Mouse (Mus musculus) liver, embryonic 14.5 days (tissue): Measurements from ENCODE around the gene Syt6. TPM values are rescaled to one million over a fixed set of nuclear protein-coding genes. Genes with fewer than 3 reads are reported as not detected.

Experiments used
- ATAC-seq: fragments of 200-750 bp; cut with Nextera tagmentation; 2 replicates; pipeline ENCODE4 v1.8.0; 2017; ENCODE audit warnings: moderate number of reproducible peaks, mild to moderate bottlenecking, moderate library complexity; ENCODE audit not compliant: insufficient read depth
- DNase-seq, 3 experiments: peaks; one replicate each; pipeline ENCODE4 v3.0.0-alpha.2; 2012 to 2013; ENCODE audit warnings: low read depth in 3 of 3, low spot score in 3 of 3
- H3K27ac ChIP-seq: fragments of 300-500 bp; sonication (generic); 2 replicates; pipeline ENCODE4 v1.5.1; 2014; ENCODE audit warnings: moderate library complexity, mild to moderate bottlenecking, control low read depth, inconsistent platforms
- H3K27me3 ChIP-seq: fragments of 300-500 bp; sonication (generic); 2 replicates; pipeline ENCODE4 v1.6.1; 2014; ENCODE audit warnings: mild to moderate bottlenecking, low read length, moderate library complexity; ENCODE audit not compliant: control insufficient read depth, insufficient read depth
- H3K36me3 ChIP-seq: fragments of 300-500 bp; sonication (generic); replicated peaks from 2 replicates; pipeline ENCODE4 v1.6.1; 2014; ENCODE audit warnings: low read depth; ENCODE audit not compliant: control insufficient read depth, insufficient read depth
- H3K4me1 ChIP-seq, 2 experiments: fragments of 200-500 bp in 1 of 2; fragments of 300-500 bp in 1 of 2; sonication (generic) in 1 of 2; replicated peaks; 2 replicates each; pipeline ENCODE4 v1.6.1; 2012 to 2014; ENCODE audit warnings: antibody characterized with exemption in 1 of 2, inconsistent platforms in 1 of 2, low read length in 1 of 2; ENCODE audit not compliant: control insufficient read depth in 2 of 2, insufficient read depth in 2 of 2
- H3K4me2 ChIP-seq: fragments of 300-500 bp; sonication (generic); 2 replicates; pipeline ENCODE4 v1.6.1; 2014; ENCODE audit warnings: low read depth, mild to moderate bottlenecking, control low read depth, moderate library complexity
- H3K4me3 ChIP-seq, 2 experiments: fragments of 200-500 bp in 1 of 2; fragments of 300-500 bp in 1 of 2; sonication (generic) in 1 of 2; 2 replicates each; pipeline ENCODE4 v1.5.1; 2012 to 2014; ENCODE audit warnings: low read depth in 2 of 2, low read length in 2 of 2, mild to moderate bottlenecking in 2 of 2, control low read depth in 1 of 2, inconsistent platforms in 1 of 2, moderate library complexity in 1 of 2; ENCODE audit not compliant: insufficient read depth in 1 of 2
- H3K9ac ChIP-seq: fragments of 300-500 bp; sonication (generic); replicated peaks from 2 replicates; pipeline ENCODE4 v1.6.1; 2014; ENCODE audit warnings: mild to moderate bottlenecking, control low read depth, moderate library complexity
- H3K9me3 ChIP-seq: fragments of 300-500 bp; sonication (generic); 2 replicates; pipeline ENCODE4 v1.6.1; 2016; ENCODE audit warnings: low read length, mixed read lengths; ENCODE audit not compliant: control insufficient read depth
- CTCF ChIP-seq: IDR thresholded peaks from 2 replicates; pipeline ENCODE4 v1.5.1; 2016; ENCODE audit warnings: antibody characterized with exemption, low read depth, control low read depth
- EP300 ChIP-seq: IDR thresholded peaks from 2 replicates; pipeline ENCODE4 v1.6.1; 2016; ENCODE audit warnings: antibody characterized with exemption, low read depth
- WGBS: fragments of 180-500 bp; shearing (Covaris S2); extraction: QIAGEN DNeasy Blood & Tissue Kit; methylation state at CpG from one replicate; pipeline ENCODE4 v1.1.7; 2014; ENCODE audit not compliant: insufficient replicate concordance; 5-methylcytosine and 5-hydroxymethylcytosine counted together
- polyA plus RNA-seq, 2 experiments: library from polyadenylated mRNA; depleted of rRNA in 1 of 2; stranded (reverse) in 1 of 2; unstranded in 1 of 2; fragments of >200 nt; fragmentation: Nextera tagmentation in 1 of 2; extraction: Ambion mirVana in 1 of 2; gene quantifications; 2 replicates each; pipeline versions ENCODE4 v1.2.1 to v1.2.3; 2012 to 2014

Syt6 gene
- polyA plus RNA-seq, 2 experiments = 0.01 TPM; not detected in 1

- 52% methylated on average over 11 of the region's 11 CpGs for WGBS
- H3K4me3 ChIP-seq = no peak overlapping the region
- H3K36me3 ChIP-seq = no peaks in the 10 kb centered on the region
- ATAC-seq = no peak
- no peaks in the 10 kb centered on the region for H3K4me1 ChIP-seq
- H3K4me2 ChIP-seq = no peak overlapping the region
- H3K9ac ChIP-seq = no peak overlapping the region
- no peaks in the 10 kb centered on the region for H3K27me3 ChIP-seq
- H3K9me3 ChIP-seq = no peaks in the 10 kb centered on the region
- TF ChIP-seq EP300 = no peak
- no peak for TF ChIP-seq CTCF
- no peak overlapping the region for H3K27ac ChIP-seq
- no peak for DNase-seq
Observed at GRCm38 (mm10) chr3:103620101-103620500, 45.1 kb downstream of the Syt6 start.

GRCm38 (mm10) chr3:103623893-103624470 lies 49.0 kb downstream of the Syt6 start:
- H3K36me3 ChIP-seq = no peaks in the 10 kb centered on the region
- DNase-seq = no peak

GRCm38 (mm10) chr3:103624591-103625051 lies 49.6 kb downstream of the Syt6 start:
- H3K27me3 ChIP-seq = no peaks in the 10 kb centered on the region
- no peak overlapping the region for H3K27ac ChIP-seq
- no peaks in the 10 kb centered on the region for H3K9me3 ChIP-seq
- 50% methylated on average over 5 of the region's 5 CpGs for WGBS
- DNase-seq (no peak), ATAC-seq (no peak)
- H3K4me1 ChIP-seq = no peaks in the 10 kb centered on the region
- H3K4me2 ChIP-seq = no peak overlapping the region
- TF ChIP-seq EP300 (no peak), CTCF (no peak)
- no peaks in the 10 kb centered on the region for H3K36me3 ChIP-seq
- no peak overlapping the region for H3K9ac ChIP-seq
- H3K4me3 ChIP-seq = no peak overlapping the region

More at GRCm38 (mm10) chr3:103623893-103624470, 49.0 kb downstream of the Syt6 start:
- Histone ChIP-seq H3K9ac (no peak overlapping the region), H3K4me1 (no peaks in the 10 kb centered on the region), H3K4me3 (no peak overlapping the region), H3K4me2 (no peak overlapping the region), H3K27me3 (no peaks in the 10 kb centered on the region), H3K9me3 (no peaks in the 10 kb centered on the region), H3K27ac (no peak overlapping the region)
- TF ChIP-seq EP300 = no peak
- no peak for TF ChIP-seq CTCF
- 60% methylated on average over 10 of the region's 10 CpGs for WGBS
- ATAC-seq = no peak

- no peak overlapping the region for H3K4me3 ChIP-seq
- TF ChIP-seq EP300 (no peak), CTCF (no peak)
- H3K4me2 ChIP-seq = no peak overlapping the region
- no peaks in the 10 kb centered on the region for H3K27me3 ChIP-seq
- no peak overlapping the region for H3K9ac ChIP-seq
- H3K27ac ChIP-seq = no peak overlapping the region
- no peaks in the 10 kb centered on the region for H3K4me1 ChIP-seq
- no peak for ATAC-seq
- DNase-seq = no peak
- H3K36me3 ChIP-seq = no peaks in the 10 kb centered on the region
- 70% methylated on average over 13 of the region's 13 CpGs for WGBS
- H3K9me3 ChIP-seq = no peaks in the 10 kb centered on the region
Observed at GRCm38 (mm10) chr3:103625169-103625568, 50.1 kb downstream of the Syt6 start.

GRCm38 (mm10) chr3:103626481-103626880 lies 51.5 kb downstream of the Syt6 start:
- Histone ChIP-seq H3K9me3 (no peaks in the 10 kb centered on the region), H3K4me2 (no peak overlapping the region), H3K27ac (no peak overlapping the region), H3K4me1 (no peaks in the 10 kb centered on the region), H3K4me3 (no peak overlapping the region), H3K36me3 (no peaks in the 10 kb centered on the region), H3K27me3 (no peaks in the 10 kb centered on the region), H3K9ac (no peak overlapping the region)
- TF ChIP-seq CTCF (peak; percentile 39), EP300 (no peak)
- ATAC-seq (no peak), DNase-seq (no peak)
- 65% methylated on average over 4 of the region's 4 CpGs for WGBS
